ENCODE assay signal across 16 mouse cellular contexts in the genomic region with DNA sequence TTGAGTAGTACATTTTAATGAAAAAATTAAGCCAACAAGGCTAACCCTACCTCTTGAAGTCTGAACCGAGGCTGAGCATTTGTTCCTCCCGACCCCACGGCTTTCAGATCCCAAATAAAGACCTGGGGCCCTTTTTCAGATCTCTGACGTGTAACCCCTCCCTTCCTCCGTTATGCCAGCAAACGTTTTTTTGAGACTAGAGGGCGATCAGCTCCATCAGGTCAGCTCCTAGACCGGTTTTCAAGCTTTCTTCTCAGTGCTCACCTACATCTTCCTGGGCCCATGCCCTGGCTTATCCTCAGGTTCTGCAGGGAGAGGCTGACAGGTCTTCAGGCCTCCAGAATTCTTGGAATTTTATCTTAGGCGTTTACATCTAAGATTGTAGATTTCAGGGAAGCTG. TPM values are rescaled to one million over a fixed set of nuclear protein-coding genes. Genes with fewer than 3 reads are reported as not detected.
DNase-seq lines count a peak whose midpoint lies in the region; ATAC-seq and TF ChIP-seq lines count a peak whose summit lies in the region.
"Had no signal": no experiment of that assay in that cellular context is flagged by ENCODE, and none has a peak within 500 bp of the region (broad histone marks: within the 10 kb centered on the region; RNA-seq: fewer than 3 reads in every experiment).

No protein-coding gene starts in this region.

- 4% methylated on average over 9 of the region's 9 CpGs for WGBS in embryonic facial prominence, embryonic 14.5 days
- under 1% methylated on average over 9 of the region's 9 CpGs for WGBS in forebrain, embryonic 15.5 days
- 1% methylated on average over 9 of the region's 9 CpGs for WGBS in hindbrain, postnatal 0 days
- WGBS in heart, embryonic 10.5 days, result 1% methylated on average over 9 of the region's 9 CpGs

- peak overlapping the region; percentile 31; the same call in 1 of the 2 replicates for H3K4me2 ChIP-seq in embryonic facial prominence, embryonic 14.5 days (ENCODE audit: low read depth, low read length)
- H3K4me2 ChIP-seq in forebrain, embryonic 15.5 days (replicated peaks), result peak overlapping the region; percentile 46
- peak overlapping the region; percentile 42 for H3K4me2 ChIP-seq in hindbrain, postnatal 0 days (ENCODE audit: low read depth, low read length)

- no peak for TF ChIP-seq CTCF in hindbrain, postnatal 0 days (IDR thresholded peaks at IDR 0.05; ENCODE audit: low read depth)

- no peak overlapping the region for H3K4me3 ChIP-seq in embryonic facial prominence, embryonic 14.5 days (ENCODE audit: low read depth, low read length)
- H3K4me3 ChIP-seq in forebrain, embryonic 15.5 days, result peak overlapping the region; percentile 37
- peak overlapping the region; percentile 35 for H3K4me3 ChIP-seq in hindbrain, postnatal 0 days (ENCODE audit: low read length)
- H3K4me3 ChIP-seq in heart, embryonic 10.5 days, result no peak overlapping the region; the same call in 1 of the 2 replicates

- no peak overlapping the region for H3K27ac ChIP-seq in embryonic facial prominence, embryonic 14.5 days (replicated peaks; ENCODE audit: low read depth, low read length)
- H3K27ac ChIP-seq in forebrain, embryonic 15.5 days (replicated peaks), result peak overlapping the region; percentile 94
- peak overlapping the region; percentile 82 for H3K27ac ChIP-seq in hindbrain, postnatal 0 days
- H3K27ac ChIP-seq in heart, embryonic 10.5 days, result no peak overlapping the region
- H3K27ac ChIP-seq: liver, embryonic 14.5 days had no signal

- no peak overlapping the region for H3K9ac ChIP-seq in embryonic facial prominence, embryonic 14.5 days (ENCODE audit: low read depth, low read length)
- H3K9ac ChIP-seq in forebrain, embryonic 15.5 days (replicated peaks), result peak overlapping the region; percentile 48
- peak overlapping the region; percentile 56; the same call in 1 of the 2 replicates for H3K9ac ChIP-seq in hindbrain, postnatal 0 days (replicated peaks; ENCODE audit: low read length)
- H3K9ac ChIP-seq: liver, embryonic 14.5 days had no signal

- peaks cover 85% of the 10 kb centered on the region for H3K27me3 ChIP-seq in embryonic facial prominence, embryonic 14.5 days (replicated peaks; ENCODE audit: control insufficient read depth, insufficient read depth, low read length)
- H3K27me3 ChIP-seq in forebrain, embryonic 15.5 days, result peaks cover 16% of the 10 kb centered on the region
- peaks cover 18% of the 10 kb centered on the region for H3K27me3 ChIP-seq in hindbrain, postnatal 0 days (ENCODE audit: insufficient read depth, low read length)
- H3K27me3 ChIP-seq in heart, embryonic 10.5 days (ENCODE audit: insufficient read depth, poor library complexity, severe bottlenecking), result peaks cover 86% of the 10 kb centered on the region
- H3K27me3 ChIP-seq: CH12.LX had no signal

- H3K4me1 ChIP-seq in embryonic facial prominence, embryonic 14.5 days (ENCODE audit: control insufficient read depth, insufficient read depth, low read length), result no peaks in the 10 kb centered on the region
- H3K4me1 ChIP-seq in forebrain, embryonic 15.5 days, result peaks cover 18% of the 10 kb centered on the region
- no peaks in the 10 kb centered on the region; the same call in 1 of the 2 replicates for H3K4me1 ChIP-seq in hindbrain, postnatal 0 days (ENCODE audit: insufficient read depth, low read length)
- H3K4me1 ChIP-seq in heart, embryonic 10.5 days, result peaks cover 8% of the 10 kb centered on the region

- H3K36me3 ChIP-seq in embryonic facial prominence, embryonic 14.5 days (ENCODE audit: control insufficient read depth, insufficient read depth, low read length), result no peaks in the 10 kb centered on the region
- H3K36me3 ChIP-seq in forebrain, embryonic 15.5 days, result no peaks in the 10 kb centered on the region
- no peaks in the 10 kb centered on the region for H3K36me3 ChIP-seq in hindbrain, postnatal 0 days (ENCODE audit: insufficient read depth, low read length)
- H3K36me3 ChIP-seq in heart, embryonic 10.5 days, result no peaks in the 10 kb centered on the region

- ATAC-seq in embryonic facial prominence, embryonic 14.5 days (ENCODE audit: low read depth), result no peak
- ATAC-seq in forebrain, embryonic 15.5 days (replicated peaks), result no peak
- no peak for ATAC-seq in hindbrain, postnatal 0 days
- ATAC-seq in inflammation-experienced regulatory T-cells, adult 6 months, result no peak
- ATAC-seq: intestine, postnatal 0 days; Patski had no signal

- DNase-seq in embryonic facial prominence, embryonic 14.5 days (ENCODE audit: low spot score), result no peak
- DNase-seq in hindbrain, postnatal 0 days (ENCODE audit: low spot score), result peak; percentile 29
- peak; percentile 39 for DNase-seq in neural tube, embryonic 10.5 days (ENCODE audit: extremely low spot score, low spot score)
- no peak for DNase-seq in heart, embryonic 10.5 days (ENCODE audit: low spot score)
- DNase-seq in adrenal gland, postnatal 14 days, result no peak
- DNase-seq in gastrocnemius, adult 8-10 months (ENCODE audit: low spot score in 2 of 2), result no peak
- DNase-seq: kidney, postnatal 36 days; lung, postnatal 4 days; thymus, postnatal 4 days had no signal

- H3K9me3 ChIP-seq in embryonic facial prominence, embryonic 14.5 days (ENCODE audit: control insufficient read depth, low read length), result no peaks in the 10 kb centered on the region
- H3K9me3 ChIP-seq in forebrain, embryonic 15.5 days, result no peaks in the 10 kb centered on the region
- H3K9me3 ChIP-seq in hindbrain, postnatal 0 days (ENCODE audit: low read length), result no peaks in the 10 kb centered on the region
- H3K9me3 ChIP-seq in heart, embryonic 10.5 days, result no peaks in the 10 kb centered on the region

RNA-seq across cellular contexts. Expression of gene Slc17a6, which starts 5.9 kb away (rescaled TPM):
- 3.9 and 4.4 TPM in 2 replicates for polyA plus RNA-seq in embryonic facial prominence, embryonic 14.5 days (2014; fragmentation: Nextera tagmentation; extraction: Ambion mirVana)
- 44.8 and 46.1 TPM in 2 replicates for polyA plus RNA-seq in forebrain, embryonic 15.5 days (2015; fragmentation: Nextera tagmentation; extraction: Ambion mirVana)
- 132 and 177 TPM in 2 replicates for total RNA-seq in hindbrain, postnatal 0 days (2014; rRNA removed)
- 109 and 115 TPM in 2 replicates for polyA plus RNA-seq in hindbrain, postnatal 0 days (2015; fragmentation: Nextera tagmentation; extraction: Ambion mirVana)
- not detected in 2 replicates for polyA plus RNA-seq in heart, embryonic 10.5 days (2016; fragmentation: Nextera tagmentation; extraction: Ambion mirVana)
- total RNA-seq in adrenal gland, postnatal 14 days (2021), result 0.53 and 0.56 TPM in 2 replicates
- polyA plus RNA-seq in inflammation-experienced regulatory T-cells, adult 6 months (2017; shearing (Covaris generic)), result not detected
- total RNA-seq in gastrocnemius, adult 8-10 months (2022), result not detected
- total RNA-seq: CH12.LX had no signal
- polyA plus RNA-seq: heart, postnatal 0 days; liver, embryonic 14.5 days; Patski had no signal

Comparison
In these comparisons a context has a peak if more than half of its experiments do, and no peak if none do; other contexts are left out.
1. DNase-seq: peak in hindbrain, postnatal 0 days (single experiment) and neural tube, embryonic 10.5 days (single experiment); none in embryonic facial prominence, embryonic 14.5 days (single experiment), heart, embryonic 10.5 days (single experiment), adrenal gland, postnatal 14 days (single experiment) and gastrocnemius, adult 8-10 months (0 of 2).
2. H3K27ac ChIP-seq: peak in forebrain, embryonic 15.5 days (single experiment) and hindbrain, postnatal 0 days (single experiment); none in embryonic facial prominence, embryonic 14.5 days (single experiment) and heart, embryonic 10.5 days (single experiment).
3. H3K4me3 ChIP-seq: peak in forebrain, embryonic 15.5 days (single experiment) and hindbrain, postnatal 0 days (single experiment); none in embryonic facial prominence, embryonic 14.5 days (single experiment) and heart, embryonic 10.5 days (single experiment).
4. Peak in every context shown above with its lines, with median percentiles within 50 percentile points of each other: H3K4me2 ChIP-seq.